Mouse (Mus musculus): Measurements from ENCODE around the gene Ntn5. TPM values are rescaled to one million over a fixed set of nuclear protein-coding genes. Genes with fewer than 3 reads are reported as not detected.
A peak's percentile ranks its signal among the peaks of the same experiment; 100 is the strongest.

Gene Ntn5
- polyA plus RNA-seq, 1 experiment from 2014 or later = 0.22 TPM

GRCm38 (mm10) chr7:45725151-45725550 lies 41.3 kb downstream of the Ntn5 start:
- ATAC-seq (replicated peaks; ENCODE audit: extremely low read depth, insufficient read depth, low FRiP score) = no peak
- Histone ChIP-seq H3K4me1 (ENCODE audit: control insufficient read depth, insufficient read depth, low read length) (no peaks in the 10 kb centered on the region), H3K27ac (ENCODE audit: low read length) (no peak overlapping the region), H3K4me3 (ENCODE audit: low read length) (no peak overlapping the region), H3K9me3 (replicated peaks; ENCODE audit: control insufficient read depth, low read length) (no peaks in the 10 kb centered on the region), H3K9ac (ENCODE audit: low read length) (no peak overlapping the region), H3K4me2 (ENCODE audit: low read depth, low read length) (no peak overlapping the region), H3K27me3 (ENCODE audit: control insufficient read depth, insufficient read depth, low read length) (no peaks in the 10 kb centered on the region), H3K36me3 (ENCODE audit: control insufficient read depth, insufficient read depth) (peaks cover 12% of the 10 kb centered on the region)
- 88% methylated on average over 9 of the region's 9 CpGs for WGBS

GRCm38 (mm10) chr7:45725713-45726112 lies 41.9 kb downstream of the Ntn5 start, which contains the start of gene Spaca4:
Gene Spaca4, minus strand, starts transcription at chr7:45725813.
- peaks cover 8% of the 10 kb centered on the region for H3K36me3 ChIP-seq (ENCODE audit: control insufficient read depth, insufficient read depth)

GRCm38 (mm10) chr7:45726419-45726818 lies 42.6 kb downstream of the Ntn5 start:
- H3K9ac ChIP-seq (ENCODE audit: low read length) = no peak overlapping the region

More at GRCm38 (mm10) chr7:45725713-45726112, 41.9 kb downstream of the Ntn5 start, which contains the start of gene Spaca4:
- no peaks in the 10 kb centered on the region for H3K4me1 ChIP-seq (ENCODE audit: control insufficient read depth, insufficient read depth, low read length)
- ATAC-seq (replicated peaks; ENCODE audit: extremely low read depth, insufficient read depth, low FRiP score) = no peak
- H3K4me2 ChIP-seq (ENCODE audit: low read depth, low read length) = no peak within 1 kb of the TSS
- no peak within 1 kb of the TSS for H3K4me3 ChIP-seq (ENCODE audit: low read length)
- no peaks in the 10 kb centered on the region for H3K9me3 ChIP-seq (replicated peaks; ENCODE audit: control insufficient read depth, low read length)
- H3K27ac ChIP-seq (ENCODE audit: low read length) = no peak within 1 kb of the TSS
- 87% methylated on average over 11 of the region's 11 CpGs for WGBS
- no peak within 1 kb of the TSS for H3K9ac ChIP-seq (ENCODE audit: low read length)
- no peaks in the 10 kb centered on the region for H3K27me3 ChIP-seq (ENCODE audit: control insufficient read depth, insufficient read depth, low read length)

GRCm38 (mm10) chr7:45727625-45728024 lies 43.8 kb downstream of the Ntn5 start:
- Histone ChIP-seq H3K27me3 (ENCODE audit: control insufficient read depth, insufficient read depth, low read length) (no peaks in the 10 kb centered on the region), H3K9me3 (replicated peaks; ENCODE audit: control insufficient read depth, low read length) (no peaks in the 10 kb centered on the region), H3K4me1 (ENCODE audit: control insufficient read depth, insufficient read depth, low read length) (no peaks in the 10 kb centered on the region), H3K4me3 (ENCODE audit: low read length) (no peak overlapping the region), H3K27ac (ENCODE audit: low read length) (no peak overlapping the region), H3K36me3 (ENCODE audit: control insufficient read depth, insufficient read depth) (peaks cover 3% of the 10 kb centered on the region; the same call in 1 of the 2 replicates), H3K4me2 (ENCODE audit: low read depth, low read length) (no peak overlapping the region), H3K9ac (ENCODE audit: low read length) (no peak overlapping the region)
- no peak for ATAC-seq (replicated peaks; ENCODE audit: extremely low read depth, insufficient read depth, low FRiP score)
- WGBS = 75% methylated on average over 3 of the region's 3 CpGs

More at GRCm38 (mm10) chr7:45726419-45726818, 42.6 kb downstream of the Ntn5 start:
- ATAC-seq (replicated peaks; ENCODE audit: extremely low read depth, insufficient read depth, low FRiP score) = no peak
- no peaks in the 10 kb centered on the region for H3K27me3 ChIP-seq (ENCODE audit: control insufficient read depth, insufficient read depth, low read length)
- H3K4me2 ChIP-seq (ENCODE audit: low read depth, low read length) = no peak overlapping the region
- no peaks in the 10 kb centered on the region for H3K9me3 ChIP-seq (replicated peaks; ENCODE audit: control insufficient read depth, low read length)
- H3K27ac ChIP-seq (ENCODE audit: low read length) = no peak overlapping the region
- no peaks in the 10 kb centered on the region for H3K4me1 ChIP-seq (ENCODE audit: control insufficient read depth, insufficient read depth, low read length)
- H3K36me3 ChIP-seq (ENCODE audit: control insufficient read depth, insufficient read depth) = peaks cover 5% of the 10 kb centered on the region; the same call in 1 of the 2 replicates
- no peak overlapping the region for H3K4me3 ChIP-seq (ENCODE audit: low read length)
- WGBS = 87% methylated on average over 10 of the region's 10 CpGs

- Histone ChIP-seq H3K36me3 (ENCODE audit: control insufficient read depth, insufficient read depth) (no peaks in the 10 kb centered on the region), H3K4me3 (ENCODE audit: low read length) (no peak overlapping the region), H3K27me3 (ENCODE audit: control insufficient read depth, insufficient read depth, low read length) (no peaks in the 10 kb centered on the region), H3K9me3 (replicated peaks; ENCODE audit: control insufficient read depth, low read length) (no peaks in the 10 kb centered on the region), H3K9ac (ENCODE audit: low read length) (no peak overlapping the region), H3K27ac (ENCODE audit: low read length) (no peak overlapping the region), H3K4me1 (ENCODE audit: control insufficient read depth, insufficient read depth, low read length) (no peaks in the 10 kb centered on the region), H3K4me2 (ENCODE audit: low read depth, low read length) (no peak overlapping the region)
- ATAC-seq (replicated peaks; ENCODE audit: extremely low read depth, insufficient read depth, low FRiP score) = no peak
- 18% methylated on average over 16 of the region's 16 CpGs for WGBS
Observed at GRCm38 (mm10) chr7:45730727-45731431, 47.1 kb downstream of the Ntn5 start.

GRCm38 (mm10) chr7:45733477-45733876 lies 49.7 kb downstream of the Ntn5 start:
- 67% methylated on average over 5 of the region's 5 CpGs for WGBS
- no peak overlapping the region for H3K4me3 ChIP-seq (ENCODE audit: low read length)
- no peak overlapping the region for H3K27ac ChIP-seq (ENCODE audit: low read length)
- no peaks in the 10 kb centered on the region for H3K27me3 ChIP-seq (ENCODE audit: control insufficient read depth, insufficient read depth, low read length)
- H3K9me3 ChIP-seq (replicated peaks; ENCODE audit: control insufficient read depth, low read length) = no peaks in the 10 kb centered on the region
- no peaks in the 10 kb centered on the region for H3K4me1 ChIP-seq (ENCODE audit: control insufficient read depth, insufficient read depth, low read length)
- no peak overlapping the region for H3K4me2 ChIP-seq (ENCODE audit: low read depth, low read length)
- H3K9ac ChIP-seq (ENCODE audit: low read length) = no peak overlapping the region
- no peaks in the 10 kb centered on the region for H3K36me3 ChIP-seq (ENCODE audit: control insufficient read depth, insufficient read depth)
- ATAC-seq (replicated peaks; ENCODE audit: extremely low read depth, insufficient read depth, low FRiP score) = peak; percentile 49

- H3K36me3 ChIP-seq (ENCODE audit: control insufficient read depth, insufficient read depth) = no peaks in the 10 kb centered on the region
- H3K27me3 ChIP-seq (ENCODE audit: control insufficient read depth, insufficient read depth, low read length) = no peaks in the 10 kb centered on the region
- ATAC-seq (replicated peaks; ENCODE audit: extremely low read depth, insufficient read depth, low FRiP score) = peak; percentile 65
- WGBS = 10% methylated on average over 9 of the region's 9 CpGs
- no peak overlapping the region for H3K27ac ChIP-seq (ENCODE audit: low read length)
- H3K4me3 ChIP-seq (ENCODE audit: low read length) = no peak overlapping the region
- H3K4me1 ChIP-seq (ENCODE audit: control insufficient read depth, insufficient read depth, low read length) = no peaks in the 10 kb centered on the region
- no peak overlapping the region for H3K9ac ChIP-seq (ENCODE audit: low read length)
- no peak overlapping the region for H3K4me2 ChIP-seq (ENCODE audit: low read depth, low read length)
- no peaks in the 10 kb centered on the region for H3K9me3 ChIP-seq (replicated peaks; ENCODE audit: control insufficient read depth, low read length)
Observed at GRCm38 (mm10) chr7:45739162-45739763, 55.4 kb downstream of the Ntn5 start.

GRCm38 (mm10) chr7:45739820-45740219 lies 56.0 kb downstream of the Ntn5 start:
- Histone ChIP-seq H3K36me3 (ENCODE audit: control insufficient read depth, insufficient read depth) (no peaks in the 10 kb centered on the region), H3K4me1 (ENCODE audit: control insufficient read depth, insufficient read depth, low read length) (no peaks in the 10 kb centered on the region), H3K4me2 (ENCODE audit: low read depth, low read length) (no peak overlapping the region), H3K9ac (ENCODE audit: low read length) (no peak overlapping the region), H3K9me3 (replicated peaks; ENCODE audit: control insufficient read depth, low read length) (no peaks in the 10 kb centered on the region), H3K27me3 (ENCODE audit: control insufficient read depth, insufficient read depth, low read length) (no peaks in the 10 kb centered on the region), H3K27ac (ENCODE audit: low read length) (no peak overlapping the region), H3K4me3 (ENCODE audit: low read length) (no peak overlapping the region)
- no peak for ATAC-seq (replicated peaks; ENCODE audit: extremely low read depth, insufficient read depth, low FRiP score)
- 61% methylated on average over 10 of the region's 10 CpGs for WGBS

- Histone ChIP-seq H3K27ac (ENCODE audit: low read length) (no peak overlapping the region), H3K27me3 (ENCODE audit: control insufficient read depth, insufficient read depth, low read length) (no peaks in the 10 kb centered on the region), H3K9me3 (replicated peaks; ENCODE audit: control insufficient read depth, low read length) (no peaks in the 10 kb centered on the region), H3K4me3 (ENCODE audit: low read length) (no peak overlapping the region), H3K4me1 (ENCODE audit: control insufficient read depth, insufficient read depth, low read length) (no peaks in the 10 kb centered on the region), H3K36me3 (ENCODE audit: control insufficient read depth, insufficient read depth) (no peaks in the 10 kb centered on the region), H3K4me2 (ENCODE audit: low read depth, low read length) (no peak overlapping the region), H3K9ac (ENCODE audit: low read length) (no peak overlapping the region)
- 73% methylated on average over 12 of the region's 12 CpGs for WGBS
- no peak for ATAC-seq (replicated peaks; ENCODE audit: extremely low read depth, insufficient read depth, low FRiP score)
Observed at GRCm38 (mm10) chr7:45741308-45741707, 57.5 kb downstream of the Ntn5 start.
